Mouse (Mus musculus): ENCODE data around the gene Errfi1.

Errfi1 gene

DNA sequence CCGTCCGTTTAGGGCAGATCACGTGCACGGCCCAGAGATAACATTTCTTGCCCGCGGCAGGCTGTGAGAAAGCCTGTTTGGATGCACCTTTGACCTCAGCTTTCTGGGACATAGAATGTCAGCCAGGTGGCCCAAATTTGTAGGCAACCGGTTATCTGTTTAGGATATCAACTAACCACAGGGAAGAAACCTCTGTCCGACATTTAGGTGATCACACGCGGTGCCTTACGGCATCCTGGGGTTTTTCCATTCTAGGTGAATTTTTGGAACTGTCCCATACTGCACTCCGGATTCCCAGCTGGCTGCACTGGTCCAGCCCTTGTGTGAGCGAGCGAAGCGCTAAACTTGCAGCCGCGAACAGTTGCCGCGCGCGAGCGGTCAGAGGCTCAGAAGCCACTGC, 25.9 kb downstream of the Errfi1 start:
- no peak for DNase-seq (ENCODE audit: low spot score in 2 of 2)

DNA sequence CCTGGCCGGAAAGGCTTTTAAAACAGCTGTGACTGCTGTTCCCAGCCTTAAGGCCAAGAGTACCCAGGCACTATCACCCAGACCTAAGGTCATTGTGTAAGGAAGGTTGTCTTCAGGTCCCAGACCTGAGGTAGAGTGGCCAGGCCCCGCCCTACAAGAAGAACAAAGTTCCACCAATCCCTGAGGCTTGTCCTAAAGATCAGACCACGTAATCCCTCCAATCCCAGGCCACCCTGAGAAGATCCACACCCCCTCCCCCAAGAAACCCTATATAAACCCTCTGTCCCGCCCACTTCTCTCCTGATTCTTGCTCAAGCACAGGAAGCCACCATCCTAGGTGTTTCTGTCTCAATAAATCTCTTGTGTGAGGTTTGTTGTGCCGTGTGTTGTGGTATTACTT, 26.6 kb downstream of the Errfi1 start:
- no peak for DNase-seq (ENCODE audit: low spot score in 2 of 2)

- no peak for DNase-seq (ENCODE audit: low spot score in 2 of 2)
Observed at GRCm38 (mm10) chr4:150882632-150883031, 28.9 kb downstream of the Errfi1 start.

DNA sequence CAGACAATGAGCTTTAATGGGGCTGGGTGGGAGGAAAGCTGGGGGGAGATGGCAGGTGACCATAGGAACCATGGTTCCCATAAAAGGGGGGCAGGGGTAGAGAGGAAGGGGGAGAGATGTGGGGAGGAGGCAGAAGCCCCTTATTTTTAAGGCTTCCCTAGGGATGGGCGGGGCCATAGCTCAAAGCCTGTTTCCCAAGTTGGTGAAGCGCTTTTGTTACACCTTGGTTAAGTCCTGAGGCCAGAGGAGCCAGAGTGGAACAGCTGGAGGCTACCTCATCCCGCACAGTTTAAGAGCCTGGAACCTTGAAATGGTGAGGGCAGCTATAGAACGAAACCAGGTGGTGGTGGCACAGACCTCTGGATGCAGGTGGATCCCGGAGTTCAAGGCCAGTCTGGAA, 34.2 kb downstream of the Errfi1 start:
- DNase-seq (ENCODE audit: low spot score in 2 of 2), result no peak

DNA sequence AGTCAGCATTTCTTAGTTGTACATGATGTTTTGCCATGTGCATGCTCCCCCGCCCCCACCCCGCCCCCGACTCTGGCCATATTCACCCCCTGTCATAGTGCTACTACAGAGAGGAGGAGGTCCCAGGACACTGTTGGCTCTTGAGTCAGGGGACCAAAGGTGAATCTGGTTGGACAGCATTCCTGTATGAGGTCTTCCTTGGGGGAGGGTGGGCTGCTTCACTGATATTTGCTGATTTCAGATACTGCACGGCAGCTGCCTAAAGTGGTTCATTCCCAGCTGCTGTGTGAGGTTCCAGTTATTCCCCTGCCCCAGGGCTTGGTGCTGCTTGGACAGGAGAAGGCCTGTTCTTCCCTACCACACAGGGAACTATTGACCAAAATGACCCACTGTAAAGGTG, 34.8 kb downstream of the Errfi1 start:
- DNase-seq (ENCODE audit: low spot score in 2 of 2), result no peak

DNA sequence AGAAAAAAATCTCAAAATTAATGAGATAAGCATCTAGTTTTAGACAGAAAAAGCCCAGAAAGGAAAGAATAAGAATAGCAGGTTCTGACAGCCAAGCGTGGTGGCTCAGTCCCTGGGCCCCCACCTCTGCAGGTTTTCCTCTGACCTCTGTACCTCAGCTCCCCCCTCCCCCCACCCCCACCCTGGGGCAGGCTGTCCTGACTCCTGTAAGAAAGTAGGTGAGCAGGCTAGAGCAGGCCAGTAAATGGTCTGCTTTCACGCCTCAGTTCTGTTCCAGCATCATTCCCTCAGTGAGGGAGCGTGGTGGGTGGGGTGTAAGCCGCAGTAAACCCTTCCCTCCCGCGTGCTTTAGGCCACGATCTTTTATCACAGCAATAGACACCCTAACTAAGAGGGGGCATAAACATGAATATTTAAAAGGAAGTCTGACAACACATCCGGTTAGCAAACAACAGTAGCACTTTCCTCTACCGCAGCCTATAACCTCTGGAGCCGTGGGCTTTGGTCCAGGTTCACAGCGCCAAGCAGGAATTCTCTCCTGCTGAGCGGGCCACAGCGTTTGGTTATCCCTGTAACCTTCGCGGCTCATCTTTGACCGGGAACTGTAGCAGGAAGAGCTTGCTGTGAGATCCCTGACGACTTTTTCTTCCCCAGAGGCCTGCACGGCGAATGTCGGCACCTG, 35.7 kb downstream of the Errfi1 start:
- no peak for DNase-seq (ENCODE audit: low spot score in 2 of 2)

DNA sequence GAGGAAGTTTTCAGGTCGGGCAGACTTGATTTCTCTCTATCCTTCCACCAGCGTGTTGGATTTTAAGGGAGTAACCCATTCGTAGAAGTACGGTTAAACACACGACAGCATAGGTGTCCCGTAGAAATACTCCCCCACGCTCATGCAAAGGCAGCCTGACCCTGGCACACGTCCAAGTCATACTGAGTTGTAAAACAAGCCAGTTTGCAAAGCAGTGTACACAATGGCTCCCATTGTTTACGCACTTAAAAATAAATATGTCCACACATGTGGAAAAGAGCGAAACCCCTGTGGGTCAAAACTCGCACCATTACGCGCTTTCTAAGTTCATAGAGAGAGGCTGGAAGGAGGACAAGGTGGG, 36.2 kb downstream of the Errfi1 start:
- DNase-seq (ENCODE audit: low spot score in 2 of 2), result no peak

- no peak for DNase-seq (ENCODE audit: low spot score in 2 of 2)
Observed at GRCm38 (mm10) chr4:150891308-150891707, 37.6 kb downstream of the Errfi1 start.

- DNase-seq (ENCODE audit: low spot score in 2 of 2), result no peak
Observed at GRCm38 (mm10) chr4:150894718-150895501, 41.2 kb downstream of the Errfi1 start.

DNA sequence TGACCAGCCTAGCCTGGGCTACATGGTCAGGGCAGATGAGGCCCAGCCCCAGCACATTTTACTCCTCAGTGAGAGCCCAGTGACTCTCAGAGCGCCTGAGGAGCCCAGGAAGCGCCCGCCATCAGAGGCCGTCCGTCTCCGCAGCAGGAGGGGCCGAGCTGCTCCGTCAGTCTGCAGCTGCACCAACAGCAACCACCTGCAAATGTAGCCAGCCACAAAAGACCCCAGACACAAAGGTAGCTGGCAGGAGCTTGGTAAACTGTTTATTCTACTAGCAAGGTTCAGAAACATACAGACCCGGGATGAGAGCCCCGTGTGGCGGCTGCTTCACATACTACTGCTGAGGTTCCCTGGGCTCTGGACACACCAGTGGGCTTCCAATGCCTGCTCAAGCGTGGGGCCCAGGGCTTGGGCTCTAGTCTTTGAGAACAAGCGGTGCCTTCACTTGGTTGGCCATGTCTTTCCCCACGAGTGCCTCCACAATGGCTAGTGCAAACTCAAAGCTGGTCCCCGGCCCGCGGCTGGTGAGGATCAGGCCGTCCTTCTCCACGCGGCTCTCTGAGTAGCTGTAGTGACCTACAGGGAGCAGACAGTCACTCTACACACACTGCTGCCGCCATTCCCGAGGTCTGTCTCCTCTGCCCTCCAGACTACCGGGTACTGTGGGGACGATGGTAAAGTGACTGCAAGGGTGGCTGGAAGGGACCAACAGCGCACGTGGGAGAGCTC, 43.3 kb downstream of the Errfi1 start:
- no peak for DNase-seq (ENCODE audit: low spot score in 2 of 2)

DNA sequence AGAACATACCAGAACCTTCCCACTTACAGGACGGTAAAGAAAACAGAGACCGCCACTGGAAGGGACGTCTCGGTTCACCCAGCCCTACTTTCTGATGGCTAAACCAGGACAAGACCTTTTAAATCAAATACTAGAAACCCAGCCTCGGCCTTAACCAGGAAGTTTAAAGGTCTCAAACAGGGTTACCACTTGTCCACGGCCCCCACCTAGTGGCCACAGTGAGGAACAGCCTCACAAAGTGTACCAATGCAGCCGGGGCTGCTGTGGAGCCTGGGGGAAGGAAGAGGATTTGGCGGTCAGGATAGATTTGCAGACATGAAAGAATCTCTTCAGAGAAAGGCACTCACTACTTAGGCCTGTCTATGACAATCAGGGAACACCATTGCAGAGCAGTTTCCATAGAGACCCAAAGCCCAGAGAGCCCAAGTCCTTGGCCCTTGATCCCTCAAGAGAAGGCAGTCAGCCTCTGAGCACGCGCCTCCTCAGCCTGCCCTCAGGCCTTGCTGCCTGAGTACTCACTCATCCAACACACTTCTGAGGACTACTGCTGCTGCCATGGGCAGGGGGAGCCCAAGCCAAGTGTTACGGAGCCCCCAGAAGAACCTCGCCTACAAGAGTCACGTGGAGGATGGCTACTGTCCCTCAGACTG, 45.1 kb downstream of the Errfi1 start:
- DNase-seq (ENCODE audit: low spot score in 2 of 2), result peak; percentile 62 to 73

DNA sequence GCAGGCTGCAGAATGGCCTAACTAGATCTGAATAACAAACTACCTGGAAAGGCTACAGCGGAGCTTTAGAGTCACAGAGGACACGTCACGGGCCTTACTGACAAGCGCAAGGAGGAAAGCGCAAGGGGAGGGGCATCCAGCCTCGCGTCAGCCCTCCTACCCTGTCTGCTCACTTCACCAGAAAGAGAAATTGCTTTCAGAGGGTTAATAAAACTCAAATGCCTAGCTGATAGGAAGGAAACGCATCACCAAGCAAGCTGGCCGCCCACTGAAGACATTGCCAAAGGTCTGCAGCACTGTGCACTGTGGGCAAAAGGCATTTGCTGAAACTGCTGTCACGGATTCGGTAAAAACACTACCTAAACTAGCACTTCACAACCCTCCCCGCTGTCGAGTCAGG, 46.8 kb downstream of the Errfi1 start:
- DNase-seq (ENCODE audit: low spot score in 2 of 2), result no peak

GRCm38 (mm10) chr4:150901651-150902050, 47.9 kb downstream of the Errfi1 start:
- peak; percentile 63 to 78 for DNase-seq (ENCODE audit: low spot score in 2 of 2)

DNA sequence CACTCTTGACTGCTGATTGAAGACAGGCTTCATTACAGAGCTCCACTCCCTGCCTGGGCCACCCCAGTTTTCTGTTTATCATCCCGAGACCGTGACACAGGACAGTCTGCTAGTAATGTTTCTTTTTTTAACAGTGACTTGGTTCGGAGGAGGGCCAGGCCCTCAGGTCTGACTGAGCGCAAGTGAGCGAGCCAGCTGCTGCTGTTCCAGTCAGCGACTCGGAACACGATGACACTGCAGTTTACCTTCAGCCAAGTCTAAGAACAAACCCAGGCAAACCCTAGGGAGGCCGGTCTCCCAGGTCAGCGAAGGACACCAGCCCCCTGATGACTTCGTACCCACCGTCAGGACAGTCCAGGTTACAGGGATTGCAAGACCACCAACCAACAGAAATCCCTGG, 48.3 kb downstream of the Errfi1 start:
- no peak for DNase-seq (ENCODE audit: low spot score in 2 of 2)

GRCm38 (mm10) chr4:150903091-150903742, 49.5 kb downstream of the Errfi1 start:
- DNase-seq (ENCODE audit: low spot score in 2 of 2), result no peak

GRCm38 (mm10) chr4:150907099-150907498, 53.4 kb downstream of the Errfi1 start:
- no peak for DNase-seq (ENCODE audit: low spot score in 2 of 2)

- peak in 1 of 2 experiments; percentile 29 for DNase-seq (ENCODE audit: low spot score in 2 of 2)
Observed at GRCm38 (mm10) chr4:150908512-150908911, 54.8 kb downstream of the Errfi1 start.

GRCm38 (mm10) chr4:150909451-150910156, 55.9 kb downstream of the Errfi1 start:
- DNase-seq (ENCODE audit: low spot score in 2 of 2), result peak; percentile 98 to 99

DNA sequence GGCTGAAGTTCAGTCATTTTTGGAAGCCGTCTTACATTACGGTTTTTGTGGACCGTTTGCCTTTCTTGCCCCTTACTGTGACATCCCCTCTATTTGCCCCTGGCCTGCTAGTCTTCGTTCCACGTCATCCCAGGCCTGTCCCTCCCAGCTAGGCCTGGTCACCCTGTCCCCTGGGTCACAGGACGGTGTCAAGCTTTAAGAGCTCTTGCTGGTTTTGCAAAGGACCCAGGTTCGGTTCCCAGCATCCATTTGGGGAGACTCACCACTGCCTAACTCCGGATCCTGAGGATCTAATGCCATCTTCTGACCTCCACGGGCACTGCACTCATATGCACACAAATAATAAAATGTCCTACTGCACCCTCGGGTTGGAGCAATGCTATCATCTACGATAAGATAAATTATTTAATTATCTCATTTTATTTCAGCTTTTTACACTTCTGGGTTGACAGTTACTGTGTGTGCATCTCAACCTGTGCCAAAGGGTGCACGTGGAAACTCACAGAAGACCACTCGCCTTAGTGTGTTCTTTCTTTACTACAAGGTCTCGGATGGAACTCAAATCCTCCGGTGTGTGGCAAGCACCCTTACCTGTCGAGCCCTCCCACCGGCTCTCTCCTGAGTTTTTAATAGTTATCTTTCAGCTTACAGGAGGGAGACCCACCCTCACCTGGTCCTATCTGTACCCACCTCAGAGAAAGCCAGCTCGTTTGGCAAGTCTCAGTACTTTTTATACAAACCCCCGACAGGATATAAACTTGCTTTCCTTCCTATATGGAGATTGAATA, 56.6 kb downstream of the Errfi1 start:
- DNase-seq (ENCODE audit: low spot score in 2 of 2), result no peak

- DNase-seq (ENCODE audit: low spot score in 2 of 2), result no peak
Observed at GRCm38 (mm10) chr4:150913743-150914142, 60.0 kb downstream of the Errfi1 start.

Data from natural killer cell, adult 2 months (primary cell).